Mouse (Mus musculus) thymus, postnatal 10 days (tissue): ENCODE measurements around the gene Hmg20b.
A peak's percentile ranks its signal among the peaks of the same experiment; 100 is the strongest.

ENCODE experiments used
- DNase-seq, 2 experiments: peaks; one replicate each; pipeline ENCODE4 v3.0.0; 2021; ENCODE audit warnings: low spot score in 2 of 2

The Hmg20b gene

GRCm38 (mm10) chr10:81378553-81379182 lies 28.4 kb upstream of the Hmg20b start:
- DNase-seq: peak; percentile 100

GRCm38 (mm10) chr10:81377793-81378552 lies 27.7 kb upstream of the Hmg20b start, which contains the start of gene Fzr1:
Gene Fzr1 (minus strand): TSS chr10:81378516.
- DNase-seq: no peak

GRCm38 (mm10) chr10:81377362-81377664 lies 27.0 kb upstream of the Hmg20b start:
- no peak for DNase-seq

GRCm38 (mm10) chr10:81376561-81377361 lies 26.5 kb upstream of the Hmg20b start:
- DNase-seq: no peak

GRCm38 (mm10) chr10:81375322-81375721 lies 25.0 kb upstream of the Hmg20b start:
- DNase-seq: no peak

- no peak for DNase-seq
Observed at GRCm38 (mm10) chr10:81367207-81367495, 16.9 kb upstream of the Hmg20b start.

- DNase-seq: no peak
Observed at GRCm38 (mm10) chr10:81366477-81367206, 16.4 kb upstream of the Hmg20b start.

GRCm38 (mm10) chr10:81365672-81366476 lies 15.6 kb upstream of the Hmg20b start, which contains the start of gene 4930404N11Rik:
Gene 4930404N11Rik (minus strand): TSS chr10:81365816.
- DNase-seq: no peak

- DNase-seq: no peak
Observed at GRCm38 (mm10) chr10:81365073-81365472, 14.8 kb upstream of the Hmg20b start.

- no peak for DNase-seq
Observed at GRCm38 (mm10) chr10:81364666-81365065, 14.4 kb upstream of the Hmg20b start.

GRCm38 (mm10) chr10:81363436-81364346 lies 13.4 kb upstream of the Hmg20b start:
- no peak for DNase-seq

- no peak for DNase-seq
Observed at GRCm38 (mm10) chr10:81362336-81362949, 12.2 kb upstream of the Hmg20b start.

- DNase-seq: no peak
Observed at GRCm38 (mm10) chr10:81360721-81361120, 10.4 kb upstream of the Hmg20b start.

- no peak for DNase-seq
Observed at GRCm38 (mm10) chr10:81358841-81359240, 8.6 kb upstream of the Hmg20b start.

- no peak for DNase-seq
Observed at GRCm38 (mm10) chr10:81358209-81358608, 7.9 kb upstream of the Hmg20b start.

GRCm38 (mm10) chr10:81356991-81357844 lies 6.9 kb upstream of the Hmg20b start, which contains the start of gene Mfsd12:
Gene Mfsd12 (plus strand): TSS chr10:81357491.
- DNase-seq: peak; percentile 84 to 90

- no peak for DNase-seq
Observed at GRCm38 (mm10) chr10:81356352-81356990, 6.2 kb upstream of the Hmg20b start.

GRCm38 (mm10) chr10:81355533-81355932 lies 5.3 kb upstream of the Hmg20b start:
- no peak for DNase-seq
